Mouse (Mus musculus): ENCODE results near the gene Myadml2. TPM values are rescaled to one million over a fixed set of nuclear protein-coding genes. Genes with fewer than 3 reads are reported as not detected.
"Not testable (repeated sequence)": the region's sequence is repeated elsewhere in the genome, so short reads cannot be mapped to it uniquely, and the experiment has no call there.

Myadml2 gene
- polyA plus RNA-seq, 1 experiment from 2014 or later, result 0.90 TPM

DNA sequence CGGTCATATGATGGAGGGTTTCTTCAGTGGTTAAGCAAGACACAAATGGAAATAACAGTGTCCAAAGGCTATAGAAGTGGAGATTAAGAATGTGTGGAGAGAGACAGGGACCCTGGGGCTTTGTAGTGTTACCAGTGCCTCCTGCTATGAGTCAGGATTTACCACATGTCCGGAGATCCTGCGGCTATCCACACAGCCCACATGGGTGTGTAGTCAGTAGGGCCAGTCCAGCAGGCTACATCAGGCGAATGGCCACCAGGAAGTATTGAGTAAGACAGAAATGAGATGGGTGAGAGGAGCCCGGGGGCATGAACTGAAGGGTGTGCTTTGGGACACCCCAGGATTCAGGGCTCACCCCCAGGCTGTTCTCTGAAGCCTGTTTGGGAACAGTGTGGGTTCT lies 34.7 kb upstream of the Myadml2 start:
- H3K4me2 ChIP-seq, result no peak overlapping the region
- H3K9ac ChIP-seq, result no peak overlapping the region
- H3K9me3 ChIP-seq, result no peaks in the 10 kb centered on the region
- peaks cover 20% of the 10 kb centered on the region; the same call in 1 of the 2 replicates for H3K36me3 ChIP-seq (replicated peaks)
- no peak overlapping the region for H3K4me3 ChIP-seq
- ATAC-seq (replicated peaks), result no peak
- no peak overlapping the region for H3K27ac ChIP-seq
- H3K27me3 ChIP-seq (replicated peaks), result no peaks in the 10 kb centered on the region
- WGBS, result 93% methylated on average over 5 of the region's 5 CpGs
- no peaks in the 10 kb centered on the region for H3K4me1 ChIP-seq

DNA sequence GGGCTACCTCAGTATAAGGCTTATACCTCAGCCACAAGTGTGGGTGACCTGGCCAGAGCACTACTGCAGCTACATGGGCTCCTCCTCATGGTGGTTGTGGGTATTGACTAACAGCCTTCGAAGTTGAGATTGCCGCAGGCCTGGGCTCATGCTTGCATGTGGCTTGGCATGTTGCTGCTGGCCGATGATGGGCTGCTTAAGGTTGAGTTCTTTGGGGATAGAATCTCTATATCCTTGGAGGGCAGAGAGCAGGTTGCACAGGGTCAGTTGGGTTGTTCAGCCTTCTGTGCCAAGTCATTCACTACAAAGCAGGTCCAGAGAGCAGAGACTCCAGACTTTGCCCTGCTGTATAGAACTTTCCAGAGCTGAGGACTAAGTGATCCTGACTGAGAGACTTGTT lies 32.0 kb upstream of the Myadml2 start:
- H3K4me2 ChIP-seq, result no peak overlapping the region
- H3K27ac ChIP-seq, result no peak overlapping the region
- no peak overlapping the region for H3K4me3 ChIP-seq
- 72% methylated on average over 3 of the region's 3 CpGs for WGBS
- H3K9me3 ChIP-seq, result no peaks in the 10 kb centered on the region
- 0 out of 2 replicates have a peak, but pooled peaks cover 4% of the 10 kb centered on the region for H3K4me1 ChIP-seq
- peaks cover 14% of the 10 kb centered on the region; the same call in 1 of the 2 replicates for H3K36me3 ChIP-seq (replicated peaks)
- H3K27me3 ChIP-seq (replicated peaks), result no peaks in the 10 kb centered on the region
- H3K9ac ChIP-seq, result no peak overlapping the region
- ATAC-seq (replicated peaks), result no peak

- 95% methylated on average over 4 of the region's 4 CpGs for WGBS
- no peak overlapping the region for H3K27ac ChIP-seq
- no peak overlapping the region for H3K4me3 ChIP-seq
- no peaks in the 10 kb centered on the region for H3K9me3 ChIP-seq
- no peak overlapping the region for H3K4me2 ChIP-seq
- no peak for ATAC-seq (replicated peaks)
- peaks cover 17% of the 10 kb centered on the region for H3K4me1 ChIP-seq
- H3K36me3 ChIP-seq (replicated peaks), result peaks cover 7% of the 10 kb centered on the region; the same call in 1 of the 2 replicates
- H3K9ac ChIP-seq, result no peak overlapping the region
- H3K27me3 ChIP-seq (replicated peaks), result no peaks in the 10 kb centered on the region
These were observed 29.0 kb upstream of the Myadml2 start for GRCm38 (mm10) chr11:120676951-120677350.

DNA sequence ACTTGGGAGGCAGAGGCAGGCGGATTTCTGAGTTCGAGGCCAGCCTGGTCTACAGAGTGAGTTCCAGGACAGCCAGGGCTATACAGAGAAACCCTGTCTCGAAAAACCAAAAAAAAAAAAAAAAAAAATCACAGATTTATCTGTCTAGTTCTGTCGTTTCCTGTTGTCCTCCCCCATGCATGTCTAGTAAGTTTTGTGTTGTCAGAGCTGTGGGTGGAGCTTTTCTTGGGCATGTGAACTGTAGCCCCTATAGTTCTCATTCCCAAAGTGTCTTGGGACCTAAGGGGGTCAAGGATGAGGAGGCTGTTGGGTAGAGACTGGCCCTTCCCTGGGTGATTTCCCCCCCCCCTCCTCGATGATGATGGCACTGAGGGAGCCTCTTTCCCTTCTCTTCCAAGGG lies 27.9 kb upstream of the Myadml2 start:
- H3K4me2 ChIP-seq; H3K27me3 ChIP-seq (replicated peaks); H3K4me3 ChIP-seq; H3K9me3 ChIP-seq; H3K27ac ChIP-seq; ATAC-seq (replicated peaks); H3K9ac ChIP-seq; H3K36me3 ChIP-seq (replicated peaks): not testable (repeated sequence)
- peaks cover 17% of the 10 kb centered on the region for H3K4me1 ChIP-seq
- WGBS, result 86% methylated on average over 5 of the region's 5 CpGs

- Histone ChIP-seq H3K27me3 (replicated peaks) (no peaks in the 10 kb centered on the region), H3K36me3 (replicated peaks) (no peaks in the 10 kb centered on the region; the same call in 1 of the 2 replicates), H3K27ac (peak overlapping the region; percentile 94), H3K4me3 (peak overlapping the region; percentile 79), H3K9ac (peak overlapping the region; percentile 67), H3K9me3 (no peaks in the 10 kb centered on the region), H3K4me1 (peaks cover 17% of the 10 kb centered on the region), H3K4me2 (peak overlapping the region; percentile 66)
- 31% methylated on average over 12 of the region's 12 CpGs for WGBS
- peak; percentile 59 for ATAC-seq (replicated peaks)
These were observed 25.7 kb upstream of the Myadml2 start for GRCm38 (mm10) chr11:120673594-120674122.

GRCm38 (mm10) chr11:120672687-120673593 lies 25.0 kb upstream of the Myadml2 start, which contains the start of gene Aspscr1:
Aspscr1 (plus strand) TSS chr11:120672973.
- H3K9ac ChIP-seq, result peak within 1 kb of the TSS; percentile 67
- H3K4me2 ChIP-seq, result peak within 1 kb of the TSS; percentile 66
- no peaks in the 10 kb centered on the region for H3K9me3 ChIP-seq
- H3K27me3 ChIP-seq (replicated peaks), result no peaks in the 10 kb centered on the region
- WGBS, result under 1% methylated on average over 83 of the region's 83 CpGs
- H3K27ac ChIP-seq, result peak within 1 kb of the TSS; percentile 94
- peak; percentile 96 for ATAC-seq (replicated peaks)
- H3K4me1 ChIP-seq, result peaks cover 17% of the 10 kb centered on the region
- peak within 1 kb of the TSS; percentile 79 for H3K4me3 ChIP-seq
- H3K36me3 ChIP-seq (replicated peaks), result no peaks in the 10 kb centered on the region; the same call in 1 of the 2 replicates

DNA sequence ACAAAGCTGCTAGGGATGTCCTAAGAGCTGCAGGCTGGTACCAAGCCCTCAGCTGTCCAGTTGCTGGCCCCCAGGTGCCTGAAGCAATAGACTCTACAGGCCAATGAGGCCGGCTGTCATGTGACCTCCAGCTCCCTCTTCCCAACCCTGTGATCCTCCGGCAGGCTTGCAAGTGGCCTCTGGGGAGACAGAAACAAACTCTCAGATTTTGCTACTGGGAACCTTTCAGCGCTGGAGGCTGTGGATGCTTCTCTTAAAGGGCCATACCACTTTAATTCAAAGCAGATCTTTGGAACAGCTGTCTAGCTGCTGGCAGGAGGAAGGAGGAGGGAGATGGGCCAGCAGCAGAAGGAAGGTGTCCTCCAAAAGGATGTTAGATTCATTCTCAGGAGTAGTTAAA lies 18.7 kb upstream of the Myadml2 start:
- H3K9me3 ChIP-seq, result no peaks in the 10 kb centered on the region
- H3K4me3 ChIP-seq, result no peak overlapping the region
- H3K4me1 ChIP-seq, result no peaks in the 10 kb centered on the region
- H3K9ac ChIP-seq, result no peak overlapping the region
- whole genome bisulfite sequencing, result 10% methylated on average over 3 of the region's 3 CpGs
- no peak overlapping the region for H3K4me2 ChIP-seq
- no peak overlapping the region for H3K27ac ChIP-seq
- peaks cover 29% of the 10 kb centered on the region for H3K27me3 ChIP-seq (replicated peaks)
- H3K36me3 ChIP-seq (replicated peaks), result no peaks in the 10 kb centered on the region
- no peak for ATAC-seq (replicated peaks)

DNA sequence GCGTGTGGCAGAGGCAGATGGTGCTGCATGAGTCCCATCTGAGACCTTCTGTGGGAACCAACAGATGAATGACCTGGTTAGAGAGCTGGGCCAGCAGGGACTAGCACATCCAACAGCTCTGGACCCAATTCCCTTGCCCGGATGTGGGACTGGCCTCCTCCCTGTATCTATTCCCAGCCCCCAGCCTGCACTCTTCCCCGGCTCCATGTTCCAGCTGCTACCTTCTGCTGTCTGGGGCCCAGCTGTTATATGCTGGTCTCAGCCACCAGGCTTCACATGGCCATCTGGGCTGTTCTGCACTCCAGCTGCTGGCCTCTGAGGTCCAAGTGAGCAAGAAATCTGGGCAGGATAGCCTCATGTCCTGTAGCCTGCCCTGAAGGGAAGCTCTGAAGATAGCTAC lies 17.4 kb upstream of the Myadml2 start:
- H3K9ac ChIP-seq, result no peak overlapping the region
- no peak overlapping the region for H3K4me3 ChIP-seq
- no peak for ATAC-seq (replicated peaks)
- H3K36me3 ChIP-seq (replicated peaks), result no peaks in the 10 kb centered on the region
- peaks cover 41% of the 10 kb centered on the region for H3K27me3 ChIP-seq (replicated peaks)
- peaks cover 11% of the 10 kb centered on the region for H3K4me1 ChIP-seq
- no peaks in the 10 kb centered on the region for H3K9me3 ChIP-seq
- H3K4me2 ChIP-seq, result no peak overlapping the region
- 83% methylated on average over 3 of the region's 3 CpGs for WGBS
- no peak overlapping the region for H3K27ac ChIP-seq

GRCm38 (mm10) chr11:120663714-120664113 lies 15.8 kb upstream of the Myadml2 start:
- Histone ChIP-seq H3K36me3 (replicated peaks) (no peaks in the 10 kb centered on the region), H3K4me3 (no peak overlapping the region), H3K9me3 (no peaks in the 10 kb centered on the region), H3K9ac (no peak overlapping the region), H3K27me3 (replicated peaks) (peaks cover 58% of the 10 kb centered on the region), H3K4me1 (peaks cover 22% of the 10 kb centered on the region), H3K4me2 (no peak overlapping the region), H3K27ac (no peak overlapping the region)
- no peak for ATAC-seq (replicated peaks)
- WGBS, result 56% methylated on average over 5 of the region's 5 CpGs

GRCm38 (mm10) chr11:120662759-120663158 lies 14.8 kb upstream of the Myadml2 start:
- Histone ChIP-seq H3K27ac (no peak overlapping the region), H3K4me3 (no peak overlapping the region), H3K4me2 (no peak overlapping the region), H3K9me3 (no peaks in the 10 kb centered on the region), H3K9ac (no peak overlapping the region), H3K4me1 (peaks cover 22% of the 10 kb centered on the region), H3K36me3 (replicated peaks) (no peaks in the 10 kb centered on the region), H3K27me3 (replicated peaks) (peaks cover 67% of the 10 kb centered on the region)
- WGBS, result 22% methylated on average over 6 of the region's 6 CpGs
- no peak for ATAC-seq (replicated peaks)

DNA sequence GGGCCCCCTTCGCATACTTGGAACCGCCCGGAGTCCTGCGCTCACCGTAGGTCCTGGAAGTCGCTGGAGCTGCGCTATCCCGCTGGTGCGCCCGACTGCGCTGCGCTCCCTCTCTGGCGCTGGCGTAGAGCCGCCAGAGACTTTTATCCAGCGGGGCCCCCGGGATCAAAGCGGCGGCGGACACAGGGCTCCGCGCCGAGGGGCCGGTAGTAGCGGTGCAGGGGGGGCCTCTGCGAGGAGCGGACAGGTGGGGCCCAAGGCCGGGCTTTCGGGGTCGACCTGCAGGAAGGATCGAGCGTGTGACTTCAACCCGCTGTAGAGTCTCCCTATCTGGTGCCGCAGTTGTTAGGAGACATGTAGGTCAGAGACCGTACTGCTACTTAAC lies 13.1 kb upstream of the Myadml2 start, which contains the start of gene Notum:
TSS of gene Notum (minus strand) at position 100 of the 385 bp plus-strand sequence.
- Histone ChIP-seq H3K4me3 (peak within 1 kb of the TSS; percentile 34), H3K4me2 (peak within 1 kb of the TSS; percentile 49), H3K9me3 (no peaks in the 10 kb centered on the region), H3K4me1 (peaks cover 22% of the 10 kb centered on the region), H3K27ac (no peak within 1 kb of the TSS), H3K9ac (no peak within 1 kb of the TSS), H3K36me3 (replicated peaks) (no peaks in the 10 kb centered on the region), H3K27me3 (replicated peaks) (peaks cover 84% of the 10 kb centered on the region)
- no peak for ATAC-seq (replicated peaks)
- WGBS, result 1% methylated on average over 35 of the region's 35 CpGs

- Histone ChIP-seq H3K27ac (no peak overlapping the region), H3K4me2 (peak overlapping the region; percentile 49), H3K9ac (no peak overlapping the region), H3K36me3 (replicated peaks) (no peaks in the 10 kb centered on the region), H3K4me1 (peaks cover 22% of the 10 kb centered on the region), H3K27me3 (replicated peaks) (peaks cover 84% of the 10 kb centered on the region), H3K4me3 (peak overlapping the region; percentile 34), H3K9me3 (no peaks in the 10 kb centered on the region)
- WGBS, result under 1% methylated on average over 80 of the region's 95 CpGs
- ATAC-seq (replicated peaks), result no peak
These were observed 12.5 kb upstream of the Myadml2 start for GRCm38 (mm10) chr11:120660301-120661075.
